Mouse (Mus musculus): ENCODE data around the gene Phf24.

DNA sequence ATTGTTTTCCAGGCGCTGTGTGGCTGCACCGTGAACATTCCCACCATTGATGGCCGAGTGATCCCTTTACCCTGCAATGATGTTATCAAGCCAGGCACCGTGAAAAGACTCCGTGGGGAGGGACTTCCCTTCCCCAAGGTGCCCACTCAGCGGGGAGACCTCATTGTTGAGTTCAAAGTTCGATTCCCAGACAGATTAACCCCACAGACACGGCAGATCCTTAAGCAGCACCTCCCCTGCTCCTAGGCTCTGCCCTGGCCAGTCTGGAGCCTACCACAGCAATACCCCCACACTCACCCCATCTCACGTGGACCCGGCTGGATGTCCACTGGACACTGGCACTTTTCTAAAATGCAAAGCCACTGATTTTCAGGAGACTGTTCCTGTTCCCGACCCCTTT lies 40.8 kb downstream of the Phf24 start:
- TF ChIP-seq EP300 (IDR thresholded peaks at IDR 0.05; ENCODE audit: insufficient read depth, low read depth, low read length), result no peak
- TF ChIP-seq CTCF (IDR thresholded peaks at IDR 0.05; ENCODE audit: low read depth, low read length), result no peak
- no peak for TF ChIP-seq POLR2A (IDR thresholded peaks at IDR 0.05; ENCODE audit: insufficient read depth, low read length)

Measured in ES-Bruce4 (cell line).